Mouse (Mus musculus): Measurements from ENCODE around the gene Snd1. TPM values are rescaled to one million over a fixed set of nuclear protein-coding genes. Genes with fewer than 3 reads are reported as not detected.
"Not testable (repeated sequence)": the region's sequence is repeated elsewhere in the genome, so short reads cannot be mapped to it uniquely, and the experiment has no call there.

The Snd1 gene
- polyA plus RNA-seq, 1 experiment from 2014 or later: 39.4 TPM

GRCm38 (mm10) chr6:28514195-28514594 is 39.3 kb downstream of the Snd1 start:
- no peak for TF ChIP-seq CTCF (IDR thresholded peaks at IDR 0.05; ENCODE audit: low read depth)
- ATAC-seq: no peak
- no peaks in the 10 kb centered on the region for H3K4me1 ChIP-seq (replicated peaks; ENCODE audit: control insufficient read depth, insufficient read depth, low read length)
- no peak overlapping the region for H3K9ac ChIP-seq (ENCODE audit: low read depth, low read length)
- no peak overlapping the region for H3K4me2 ChIP-seq (replicated peaks; ENCODE audit: low read depth)
- H3K27ac ChIP-seq (ENCODE audit: low read depth, low read length): no peak overlapping the region
- no peak overlapping the region for H3K4me3 ChIP-seq (ENCODE audit: low read depth, low read length)
- no peaks in the 10 kb centered on the region for H3K27me3 ChIP-seq (replicated peaks; ENCODE audit: control insufficient read depth, insufficient read depth, low read length)
- WGBS: 93% methylated on average over 3 of the region's 3 CpGs
- H3K36me3 ChIP-seq (ENCODE audit: control insufficient read depth, insufficient read depth): peaks cover 34% of the 10 kb centered on the region; the same call in 1 of the 2 replicates
- no peaks in the 10 kb centered on the region for H3K9me3 ChIP-seq (ENCODE audit: control insufficient read depth)

- H3K27ac ChIP-seq (ENCODE audit: low read depth, low read length): no peak overlapping the region
- TF ChIP-seq CTCF (IDR thresholded peaks at IDR 0.05; ENCODE audit: low read depth): no peak
- H3K4me2 ChIP-seq (replicated peaks; ENCODE audit: low read depth): no peak overlapping the region
- peaks cover 39% of the 10 kb centered on the region; the same call in 1 of the 2 replicates for H3K36me3 ChIP-seq (ENCODE audit: control insufficient read depth, insufficient read depth)
- 96% methylated on average over 4 of the region's 4 CpGs for WGBS
- no peak overlapping the region for H3K9ac ChIP-seq (ENCODE audit: low read depth, low read length)
- no peaks in the 10 kb centered on the region for H3K27me3 ChIP-seq (replicated peaks; ENCODE audit: control insufficient read depth, insufficient read depth, low read length)
- H3K4me3 ChIP-seq (ENCODE audit: low read depth, low read length): no peak overlapping the region
- H3K9me3 ChIP-seq (ENCODE audit: control insufficient read depth): no peaks in the 10 kb centered on the region
- no peak for ATAC-seq
- no peaks in the 10 kb centered on the region for H3K4me1 ChIP-seq (replicated peaks; ENCODE audit: control insufficient read depth, insufficient read depth, low read length)
These were observed 40.0 kb downstream of the Snd1 start for GRCm38 (mm10) chr6:28514830-28515350.

GRCm38 (mm10) chr6:28516618-28517017 is 41.7 kb downstream of the Snd1 start:
- Histone ChIP-seq H3K36me3 (ENCODE audit: control insufficient read depth, insufficient read depth) (peaks cover 44% of the 10 kb centered on the region; the same call in 1 of the 2 replicates), H3K4me3 (ENCODE audit: low read depth, low read length) (no peak overlapping the region), H3K27ac (ENCODE audit: low read depth, low read length) (no peak overlapping the region), H3K27me3 (replicated peaks; ENCODE audit: control insufficient read depth, insufficient read depth, low read length) (no peaks in the 10 kb centered on the region), H3K4me1 (replicated peaks; ENCODE audit: control insufficient read depth, insufficient read depth, low read length) (no peaks in the 10 kb centered on the region), H3K9ac (ENCODE audit: low read depth, low read length) (no peak overlapping the region), H3K9me3 (ENCODE audit: control insufficient read depth) (no peaks in the 10 kb centered on the region), H3K4me2 (replicated peaks; ENCODE audit: low read depth) (no peak overlapping the region)
- no peak for ATAC-seq
- 48% methylated on average over 2 of the region's 2 CpGs for WGBS
- TF ChIP-seq CTCF (IDR thresholded peaks at IDR 0.05; ENCODE audit: low read depth): no peak

- no peaks in the 10 kb centered on the region for H3K27me3 ChIP-seq (replicated peaks; ENCODE audit: control insufficient read depth, insufficient read depth, low read length)
- 86% methylated on average over 1 of the region's 1 CpGs for WGBS
- H3K9me3 ChIP-seq (ENCODE audit: control insufficient read depth): no peaks in the 10 kb centered on the region
- no peak for TF ChIP-seq CTCF (IDR thresholded peaks at IDR 0.05; ENCODE audit: low read depth)
- peaks cover 46% of the 10 kb centered on the region for H3K36me3 ChIP-seq (ENCODE audit: control insufficient read depth, insufficient read depth)
- H3K27ac ChIP-seq (ENCODE audit: low read depth, low read length): no peak overlapping the region
- H3K9ac ChIP-seq (ENCODE audit: low read depth, low read length): no peak overlapping the region
- no peak overlapping the region for H3K4me2 ChIP-seq (replicated peaks; ENCODE audit: low read depth)
- no peak overlapping the region for H3K4me3 ChIP-seq (ENCODE audit: low read depth, low read length)
- H3K4me1 ChIP-seq (replicated peaks; ENCODE audit: control insufficient read depth, insufficient read depth, low read length): no peaks in the 10 kb centered on the region
- no peak for ATAC-seq
These were observed 42.1 kb downstream of the Snd1 start for GRCm38 (mm10) chr6:28517050-28517449.

- WGBS: 74% methylated on average over 8 of the region's 8 CpGs
- Histone ChIP-seq H3K9ac (ENCODE audit: low read depth, low read length) (no peak overlapping the region), H3K4me3 (ENCODE audit: low read depth, low read length) (no peak overlapping the region), H3K9me3 (ENCODE audit: control insufficient read depth) (no peaks in the 10 kb centered on the region), H3K4me2 (replicated peaks; ENCODE audit: low read depth) (no peak overlapping the region), H3K36me3 (ENCODE audit: control insufficient read depth, insufficient read depth) (peaks cover 46% of the 10 kb centered on the region), H3K4me1 (replicated peaks; ENCODE audit: control insufficient read depth, insufficient read depth, low read length) (no peaks in the 10 kb centered on the region), H3K27me3 (replicated peaks; ENCODE audit: control insufficient read depth, insufficient read depth, low read length) (no peaks in the 10 kb centered on the region), H3K27ac (ENCODE audit: low read depth, low read length) (no peak overlapping the region)
- TF ChIP-seq CTCF (IDR thresholded peaks at IDR 0.05; ENCODE audit: low read depth): no peak
- no peak for ATAC-seq
These were observed 44.5 kb downstream of the Snd1 start for GRCm38 (mm10) chr6:28519426-28519825.

GRCm38 (mm10) chr6:28520787-28521186 is 45.8 kb downstream of the Snd1 start:
- not testable (repeated sequence) for H3K9ac ChIP-seq (ENCODE audit: low read depth, low read length); H3K9me3 ChIP-seq (ENCODE audit: control insufficient read depth); H3K4me3 ChIP-seq (ENCODE audit: low read depth, low read length); H3K4me1 ChIP-seq (replicated peaks; ENCODE audit: control insufficient read depth, insufficient read depth, low read length); ATAC-seq; H3K27me3 ChIP-seq (replicated peaks; ENCODE audit: control insufficient read depth, insufficient read depth, low read length); H3K27ac ChIP-seq (ENCODE audit: low read depth, low read length); H3K4me2 ChIP-seq (replicated peaks; ENCODE audit: low read depth)
- peaks cover 37% of the 10 kb centered on the region for H3K36me3 ChIP-seq (ENCODE audit: control insufficient read depth, insufficient read depth)
- 0 out of 2 replicates have a peak, but pooled peaks have one; percentile 10 for TF ChIP-seq CTCF (IDR thresholded peaks at IDR 0.05; ENCODE audit: low read depth)
- 70% methylated on average over 5 of the region's 5 CpGs for WGBS

GRCm38 (mm10) chr6:28521416-28521815 is 46.5 kb downstream of the Snd1 start:
- ATAC-seq: no peak
- no peak for TF ChIP-seq CTCF (IDR thresholded peaks at IDR 0.05; ENCODE audit: low read depth)
- no peaks in the 10 kb centered on the region for H3K9me3 ChIP-seq (ENCODE audit: control insufficient read depth)
- no peak overlapping the region for H3K9ac ChIP-seq (ENCODE audit: low read depth, low read length)
- WGBS: 93% methylated on average over 1 of the region's 1 CpGs
- H3K4me1 ChIP-seq (replicated peaks; ENCODE audit: control insufficient read depth, insufficient read depth, low read length): no peaks in the 10 kb centered on the region
- H3K4me3 ChIP-seq (ENCODE audit: low read depth, low read length): no peak overlapping the region
- H3K36me3 ChIP-seq (ENCODE audit: control insufficient read depth, insufficient read depth): peaks cover 43% of the 10 kb centered on the region
- no peak overlapping the region for H3K27ac ChIP-seq (ENCODE audit: low read depth, low read length)
- H3K27me3 ChIP-seq (replicated peaks; ENCODE audit: control insufficient read depth, insufficient read depth, low read length): no peaks in the 10 kb centered on the region
- H3K4me2 ChIP-seq (replicated peaks; ENCODE audit: low read depth): no peak overlapping the region
